Mouse (Mus musculus) midbrain, postnatal 0 days (tissue): ENCODE measurements around the gene Cdh16. TPM values are rescaled to one million over a fixed set of nuclear protein-coding genes. Genes with fewer than 3 reads are reported as not detected.

Experiments
- ATAC-seq: fragments of 200-750 bp; cut with Nextera tagmentation; 2 replicates; pipeline ENCODE4 v1.8.0; 2017; ENCODE audit warnings: moderate number of reproducible peaks, mild to moderate bottlenecking, moderate TSS enrichment, moderate library complexity; ENCODE audit not compliant: low FRiP score
- DNase-seq: peaks from one replicate; pipeline ENCODE4 v3.0.0-alpha.2; 2015; ENCODE audit warnings: low spot score
- H3K27ac ChIP-seq: fragments of 300-500 bp; sonication (generic); 2 replicates; pipeline ENCODE4 v1.5.1; 2014; ENCODE audit warnings: low read depth, mild to moderate bottlenecking, low read length, mixed read lengths
- H3K27me3 ChIP-seq: fragments of 300-500 bp; sonication (generic); 2 replicates; pipeline ENCODE4 v1.6.1; 2014; ENCODE audit warnings: low read length, control low read depth, mixed read lengths; ENCODE audit not compliant: insufficient read depth
- H3K36me3 ChIP-seq: fragments of 300-500 bp; sonication (generic); 2 replicates; pipeline ENCODE4 v1.6.1; 2014; ENCODE audit warnings: low read length, control low read depth, mixed read lengths; ENCODE audit not compliant: insufficient read depth
- H3K4me1 ChIP-seq: fragments of 300-500 bp; sonication (generic); 2 replicates; pipeline ENCODE4 v1.6.1; 2014; ENCODE audit warnings: mild to moderate bottlenecking, control low read depth, antibody characterized with exemption, low read length, mixed read lengths; ENCODE audit not compliant: insufficient read depth
- H3K4me2 ChIP-seq: fragments of 300-500 bp; sonication (generic); 2 replicates; pipeline ENCODE4 v1.6.1; 2014; ENCODE audit warnings: low read depth, mild to moderate bottlenecking, low read length, mixed read lengths; ENCODE audit not compliant: poor library complexity, severe bottlenecking
- H3K4me3 ChIP-seq: fragments of 300-500 bp; sonication (generic); 2 replicates; pipeline ENCODE4 v1.5.1; 2014; ENCODE audit warnings: low read depth, mild to moderate bottlenecking, low read length, moderate library complexity
- H3K9ac ChIP-seq: fragments of 300-500 bp; sonication (generic); replicated peaks from 2 replicates; pipeline ENCODE4 v1.6.1; 2014; ENCODE audit warnings: mild to moderate bottlenecking, low read length, moderate library complexity, mixed read lengths; ENCODE audit not compliant: poor library complexity, severe bottlenecking
- H3K9me3 ChIP-seq: fragments of 300-500 bp; sonication (generic); 2 replicates; pipeline ENCODE4 v1.6.1; 2016; ENCODE audit warnings: low read length, control low read depth
- CTCF ChIP-seq: IDR thresholded peaks from 2 replicates; pipeline ENCODE4 v1.5.1; 2016; ENCODE audit warnings: antibody characterized with exemption, mild to moderate bottlenecking
- WGBS: fragments of 180-500 bp; shearing (Covaris S2); extraction: QIAGEN DNeasy Blood & Tissue Kit; methylation state at CpG from one replicate; pipeline ENCODE4 v1.1.7; 2014; 5-methylcytosine and 5-hydroxymethylcytosine counted together
- polyA plus RNA-seq: library from polyadenylated mRNA; unstranded; fragments of >200 nt; fragmentation: Nextera tagmentation; extraction: Ambion mirVana; gene quantifications from 2 replicates; pipeline ENCODE4 v1.2.1, GENCODE M21; 2015
- total RNA-seq: library from RNA; depleted of rRNA; stranded (reverse); fragments of >200 nt; gene quantifications from 2 replicates; pipeline ENCODE4 v1.2.3, GENCODE M21; 2014

The Cdh16 gene
- total and polyA plus RNA-seq, 2 experiments from 2014 or later, result not detected

DNA sequence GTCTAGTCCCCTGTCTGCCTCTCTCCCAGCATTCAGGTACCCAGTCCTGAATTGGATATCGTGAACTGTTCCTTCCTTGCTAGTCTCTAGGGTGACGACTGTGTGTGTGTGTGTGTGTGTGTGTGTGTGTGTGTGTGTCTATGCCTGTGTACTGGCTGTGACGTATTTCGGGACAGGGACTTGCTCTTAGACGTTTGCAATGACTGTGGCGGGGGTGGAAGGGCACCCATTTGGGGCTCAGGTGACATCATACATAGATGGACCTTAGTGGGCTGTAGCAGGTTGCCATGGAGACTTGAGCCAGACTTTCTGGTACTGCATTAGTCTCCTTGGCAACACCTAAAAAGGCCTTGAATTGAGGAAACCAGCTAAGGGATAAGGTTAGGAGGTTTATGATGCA, 8.3 kb upstream of the Cdh16 start:
- Histone ChIP-seq H3K27me3 (peaks cover 4% of the 10 kb centered on the region; the same call in 1 of the 2 replicates), H3K4me3 (no peak overlapping the region), H3K9ac (no peak overlapping the region), H3K9me3 (no peaks in the 10 kb centered on the region), H3K4me2 (no peak overlapping the region), H3K36me3 (peaks cover 3% of the 10 kb centered on the region; the same call in 1 of the 2 replicates), H3K4me1 (peaks cover 11% of the 10 kb centered on the region), H3K27ac (0 out of 2 replicates have a peak overlapping the region, but pooled peaks have one; percentile 38)
- DNase-seq (peak; percentile 59), ATAC-seq (peak; percentile 77)
- no peak for TF ChIP-seq CTCF
- 44% methylated on average over 6 of the region's 6 CpGs for WGBS

DNA sequence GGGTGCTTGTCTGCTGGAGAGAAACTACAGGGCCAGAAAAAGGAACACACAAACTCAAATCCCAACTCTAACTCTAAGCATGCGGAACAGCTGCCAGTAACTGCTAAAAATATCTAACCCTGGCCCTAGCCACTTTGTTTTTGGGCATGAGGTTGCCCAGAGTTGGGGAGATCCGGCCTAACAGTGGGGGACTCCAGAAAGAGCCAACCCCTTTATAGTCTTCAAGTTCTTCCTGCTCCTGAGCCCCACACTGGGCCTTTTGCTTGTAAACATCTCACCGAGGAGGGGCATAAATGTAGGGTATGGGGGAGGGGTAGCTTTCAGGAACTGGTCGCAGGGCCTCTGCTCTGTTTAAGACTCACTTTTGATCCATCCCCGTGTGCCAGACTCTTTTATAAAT, 7.8 kb upstream of the Cdh16 start:
- Histone ChIP-seq H3K9me3 (no peaks in the 10 kb centered on the region), H3K4me2 (0 out of 2 replicates have a peak overlapping the region, but pooled peaks have one; percentile 58), H3K4me1 (peaks cover 11% of the 10 kb centered on the region), H3K36me3 (peaks cover 3% of the 10 kb centered on the region; the same call in 1 of the 2 replicates), H3K27me3 (peaks cover 4% of the 10 kb centered on the region; the same call in 1 of the 2 replicates), H3K9ac (no peak overlapping the region), H3K4me3 (no peak overlapping the region), H3K27ac (0 out of 2 replicates have a peak overlapping the region, but pooled peaks have one; percentile 38)
- WGBS, result 35% methylated on average over 5 of the region's 5 CpGs
- no peak for DNase-seq
- no peak for TF ChIP-seq CTCF
- no peak for ATAC-seq

- Histone ChIP-seq H3K4me1 (peaks cover 11% of the 10 kb centered on the region), H3K27me3 (peaks cover 4% of the 10 kb centered on the region; the same call in 1 of the 2 replicates), H3K9ac (peak within 1 kb of the TSS; percentile 46), H3K4me2 (peak within 1 kb of the TSS; percentile 58), H3K9me3 (no peaks in the 10 kb centered on the region), H3K27ac (0 out of 2 replicates have a peak within 1 kb of the TSS, but pooled peaks have one; percentile 38), H3K4me3 (peak within 1 kb of the TSS; percentile 36), H3K36me3 (peaks cover 3% of the 10 kb centered on the region; the same call in 1 of the 2 replicates)
- ATAC-seq (peak; percentile 24; the same call in 1 of the 2 replicates), DNase-seq (peak; percentile 17)
- TF ChIP-seq CTCF, result no peak
- under 1% methylated on average over 18 of the region's 28 CpGs for WGBS
These were observed 6.9 kb upstream of the Cdh16 start, which contains the start of gene Rrad for GRCm38 (mm10) chr8:104630981-104631663. Rrad (minus strand) TSS chr8:104631327.

DNA sequence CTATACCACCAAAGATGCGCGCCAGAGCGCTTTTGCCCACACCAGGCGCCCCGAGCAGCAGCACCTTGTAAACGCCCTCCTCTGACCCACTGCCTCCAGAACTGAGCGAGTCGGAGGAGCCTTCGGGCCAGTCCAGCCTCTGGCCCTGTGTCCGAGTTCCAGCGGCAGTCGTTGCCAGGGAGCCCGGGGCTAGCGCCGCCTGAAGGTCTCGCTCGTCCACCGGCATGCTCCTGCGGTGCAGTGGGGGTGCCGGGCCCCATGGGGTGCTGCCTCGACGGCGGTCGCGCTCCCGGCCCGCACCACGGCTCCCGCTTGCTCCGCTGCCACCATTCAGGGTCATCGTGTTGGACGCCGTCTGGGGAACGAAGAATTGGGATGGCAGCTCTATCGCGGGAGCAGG, 6.4 kb upstream of the Cdh16 start:
- DNase-seq, result no peak
- Histone ChIP-seq H3K4me3 (peak overlapping the region; percentile 36), H3K4me2 (peak overlapping the region; percentile 58), H3K27me3 (peaks cover 4% of the 10 kb centered on the region; the same call in 1 of the 2 replicates), H3K9me3 (no peaks in the 10 kb centered on the region), H3K27ac (no peak overlapping the region), H3K36me3 (peaks cover 3% of the 10 kb centered on the region; the same call in 1 of the 2 replicates), H3K9ac (peak overlapping the region; percentile 46; the same call in 1 of the 2 replicates), H3K4me1 (peaks cover 11% of the 10 kb centered on the region)
- WGBS, result under 1% methylated on average over 36 of the region's 36 CpGs
- TF ChIP-seq CTCF, result peak; percentile 23; the same call in 1 of the 2 replicates
- ATAC-seq, result 0 out of 2 replicates have a peak, but pooled peaks have one; percentile 22

- DNase-seq, result no peak
These were observed 5.9 kb upstream of the Cdh16 start for GRCm38 (mm10) chr8:104630111-104630479.

More at GRCm38 (mm10) chr8:104630111-104630479, 5.9 kb upstream of the Cdh16 start:
- H3K4me2 ChIP-seq, result peak overlapping the region; percentile 58
- no peak for ATAC-seq
- H3K27ac ChIP-seq, result no peak overlapping the region
- H3K9me3 ChIP-seq, result no peaks in the 10 kb centered on the region
- H3K9ac ChIP-seq, result no peak overlapping the region
- no peak for TF ChIP-seq CTCF
- peak overlapping the region; percentile 36 for H3K4me3 ChIP-seq
- peaks cover 4% of the 10 kb centered on the region; the same call in 1 of the 2 replicates for H3K27me3 ChIP-seq
- 34% methylated on average over 8 of the region's 8 CpGs for WGBS
- peaks cover 11% of the 10 kb centered on the region for H3K4me1 ChIP-seq
- peaks cover under 1% of the 10 kb centered on the region; the same call in 1 of the 2 replicates for H3K36me3 ChIP-seq
